Mouse (Mus musculus): ENCODE measurements at regions not wholly inside any gene's neighbourhood (a gene's known extent, or its start where the extent isn't known, plus 50 kb on each side); places are given as distances from the start of the nearest gene placed in this dataset.
"Not testable (repeated sequence)": the region's sequence is repeated elsewhere in the genome, so short reads cannot be mapped to it uniquely, and the experiment has no call there.

DNA sequence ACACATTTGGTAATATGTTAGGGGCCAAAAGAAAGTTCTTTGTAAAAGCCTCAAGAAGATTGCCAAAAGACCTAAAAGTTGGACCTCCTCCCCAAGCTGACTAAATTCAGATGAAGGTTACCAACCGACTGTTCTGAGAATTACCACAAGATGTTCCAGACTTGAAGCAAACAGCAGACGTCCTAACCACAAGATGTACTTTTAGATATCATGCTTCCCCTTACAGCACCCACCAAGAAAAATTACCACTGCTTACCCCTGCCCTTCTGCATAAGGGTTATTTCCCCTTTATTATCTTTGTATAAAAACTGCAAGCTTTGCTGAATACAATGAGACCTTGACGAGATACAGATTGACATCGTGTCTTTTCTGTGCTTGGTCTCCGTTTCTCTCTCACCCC is 121.6 kb upstream of the Cst10 start:
- H3K4me3 ChIP-seq: no peak overlapping the region
- no peak for TF ChIP-seq CTCF (conservative IDR thresholded peaks at IDR 0.05)
- no peak overlapping the region for H3K27ac ChIP-seq
- no peak for DNase-seq (ENCODE audit: low spot score in 2 of 2)

DNA sequence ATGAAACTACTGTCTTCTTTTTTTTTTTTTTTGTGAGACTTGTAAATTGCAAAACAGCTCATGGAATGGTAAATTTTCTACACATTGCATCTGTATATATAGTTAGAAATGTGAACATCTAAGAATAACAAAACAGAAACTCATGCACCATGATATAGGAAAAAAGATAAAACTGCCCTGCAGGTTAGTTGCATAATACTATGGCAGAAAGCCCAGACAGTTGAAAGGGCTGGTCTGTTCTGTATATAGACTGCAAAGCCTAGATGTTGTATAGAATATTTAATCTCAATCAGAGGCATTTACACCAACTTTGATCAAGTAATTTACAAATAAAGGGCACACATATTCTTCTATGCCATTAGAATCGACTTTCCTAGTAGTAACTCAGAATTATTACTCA is 120.7 kb upstream of the Cst10 start:
- no peak for DNase-seq (ENCODE audit: low spot score in 2 of 2)
- Histone ChIP-seq H3K4me3 (no peak overlapping the region), H3K27ac (no peak overlapping the region)
- TF ChIP-seq CTCF (conservative IDR thresholded peaks at IDR 0.05): no peak

DNA sequence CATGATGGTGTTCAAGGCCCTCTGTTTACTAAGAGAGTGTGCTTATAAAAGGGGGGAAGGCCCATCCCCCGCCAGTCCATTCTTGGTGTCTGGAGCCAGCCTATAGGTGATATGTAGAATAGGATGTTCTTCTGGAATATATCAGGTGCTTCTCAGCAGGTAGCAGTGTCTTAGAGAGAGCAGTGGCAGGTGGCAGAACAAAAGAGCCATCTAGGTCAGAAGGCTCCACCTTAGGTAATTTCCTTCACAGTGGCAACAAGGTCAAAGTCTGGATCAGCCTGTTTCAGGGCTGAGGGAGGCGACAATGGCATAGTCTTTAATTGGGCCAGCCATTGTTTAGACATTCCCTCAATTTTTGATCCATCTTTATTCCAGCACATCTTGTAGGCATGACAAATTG is 107.9 kb upstream of the Cst10 start:
- not testable (repeated sequence) for DNase-seq (ENCODE audit: low spot score in 2 of 2); H3K27ac ChIP-seq; H3K4me3 ChIP-seq

- Histone ChIP-seq H3K4me3 (no peak overlapping the region), H3K27ac (no peak overlapping the region)
- no peak for DNase-seq (ENCODE audit: low spot score in 2 of 2)
- no peak for TF ChIP-seq CTCF (conservative IDR thresholded peaks at IDR 0.05)
Observed at GRCm38 (mm10) chr2:149305553-149305952, 99.3 kb upstream of the Cst10 start.

DNA sequence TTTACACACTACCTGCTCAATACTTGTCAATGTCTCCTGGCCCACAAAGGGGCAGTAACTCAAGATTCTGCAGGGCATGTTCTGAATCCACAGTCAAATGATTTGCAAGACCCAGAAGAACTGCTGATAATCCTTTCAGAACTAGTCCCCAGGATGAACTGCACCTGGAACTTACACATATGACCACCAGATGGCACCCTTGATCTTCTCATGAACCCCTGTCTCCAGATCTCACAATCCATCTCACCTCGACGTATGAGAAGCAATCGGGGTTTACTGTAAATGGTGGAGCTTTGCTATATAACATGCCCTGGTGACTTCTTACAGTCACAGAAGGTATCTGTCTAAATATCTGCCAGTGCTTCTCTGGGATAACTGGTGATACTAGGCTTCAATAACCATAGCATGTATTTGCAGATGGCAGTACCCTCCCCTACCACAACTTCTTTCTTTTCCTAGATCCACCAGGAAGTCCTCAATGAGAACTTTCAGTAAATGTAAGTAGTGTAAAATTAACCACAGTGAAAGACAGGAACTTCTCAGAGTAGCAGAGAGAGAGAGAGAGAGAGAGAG is 54.5 kb upstream of the Cst10 start:
- peak; percentile 84 for TF ChIP-seq CTCF (conservative IDR thresholded peaks at IDR 0.05)
- Histone ChIP-seq H3K4me3 (no peak overlapping the region), H3K27ac (no peak overlapping the region)
- peak; percentile 17 to 53 for DNase-seq (ENCODE audit: low spot score in 2 of 2)

Data from layer of hippocampus, adult 2 months (tissue).